Mouse (Mus musculus): ENCODE measurements around the gene Mxra8. TPM values are rescaled to one million over a fixed set of nuclear protein-coding genes. Genes with fewer than 3 reads are reported as not detected.

The Mxra8 gene
- polyA plus RNA-seq, 1 experiment from 2014 or later, result 91.5 TPM

DNA sequence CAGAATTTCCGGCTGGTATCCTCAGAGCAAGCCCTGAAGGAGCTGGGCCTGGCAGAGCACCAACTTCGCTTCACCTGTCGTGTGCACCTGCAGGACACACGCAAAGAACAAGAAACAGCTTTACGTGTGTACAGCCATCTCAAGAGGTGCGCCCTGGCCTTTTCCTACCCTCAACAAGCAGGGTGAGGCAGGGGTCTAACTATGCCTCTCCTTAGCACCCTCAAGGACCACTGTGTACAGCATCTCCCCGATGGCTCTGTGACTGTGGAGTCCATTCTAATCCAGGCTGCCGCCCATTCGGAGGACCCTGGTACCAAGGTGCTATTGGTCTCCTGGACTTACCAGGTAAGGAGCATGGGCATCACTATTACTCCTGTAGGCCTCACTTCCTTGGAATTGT lies 48.7 kb downstream of the Mxra8 start:
- Histone ChIP-seq H3K27me3 (ENCODE audit: control insufficient read depth, insufficient read depth, low read length) (no peaks in the 10 kb centered on the region), H3K27ac (ENCODE audit: low read length) (no peak overlapping the region), H3K9me3 (ENCODE audit: control insufficient read depth, low read depth, low read length) (no peaks in the 10 kb centered on the region), H3K4me3 (ENCODE audit: low read depth, low read length) (no peak overlapping the region), H3K9ac (replicated peaks; ENCODE audit: low read depth, low read length) (no peak overlapping the region), H3K4me1 (ENCODE audit: control insufficient read depth, insufficient read depth, low read length) (peaks cover 11% of the 10 kb centered on the region; the same call in 1 of the 2 replicates), H3K36me3 (ENCODE audit: control insufficient read depth, insufficient read depth, low read length) (peaks cover 50% of the 10 kb centered on the region), H3K4me2 (replicated peaks; ENCODE audit: low read depth, low read length) (no peak overlapping the region)
- WGBS, result 95% methylated on average over 9 of the region's 9 CpGs
- no peak for ATAC-seq (ENCODE audit: insufficient number of reproducible peaks, insufficient read depth, low FRiP score, low read depth)

DNA sequence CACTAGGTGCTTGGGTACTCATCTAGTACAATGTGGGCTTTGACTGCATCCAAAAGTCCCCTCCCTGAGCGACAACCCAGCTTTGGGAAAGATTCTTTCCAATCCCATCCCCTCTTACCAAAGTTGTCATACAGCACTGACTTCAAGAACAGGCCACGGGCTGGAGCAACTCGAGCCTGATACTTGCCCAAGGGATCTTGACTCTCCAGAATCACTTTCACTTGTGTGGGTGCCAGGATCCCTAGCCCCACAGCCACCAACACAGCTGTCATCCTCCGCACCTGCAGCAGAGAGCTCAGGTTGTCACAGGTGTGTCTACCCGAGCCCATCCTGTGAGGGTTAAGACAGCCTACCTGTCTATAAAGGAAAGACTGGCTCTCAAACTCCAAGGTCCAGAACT lies 49.8 kb downstream of the Mxra8 start:
- no peak for ATAC-seq (ENCODE audit: insufficient number of reproducible peaks, insufficient read depth, low FRiP score, low read depth)
- Histone ChIP-seq H3K9ac (replicated peaks; ENCODE audit: low read depth, low read length) (no peak overlapping the region), H3K27ac (ENCODE audit: low read length) (no peak overlapping the region), H3K36me3 (ENCODE audit: control insufficient read depth, insufficient read depth, low read length) (peaks cover 50% of the 10 kb centered on the region), H3K4me3 (ENCODE audit: low read depth, low read length) (no peak overlapping the region), H3K4me1 (ENCODE audit: control insufficient read depth, insufficient read depth, low read length) (peaks cover 21% of the 10 kb centered on the region), H3K9me3 (ENCODE audit: control insufficient read depth, low read depth, low read length) (no peaks in the 10 kb centered on the region), H3K4me2 (replicated peaks; ENCODE audit: low read depth, low read length) (no peak overlapping the region), H3K27me3 (ENCODE audit: control insufficient read depth, insufficient read depth, low read length) (no peaks in the 10 kb centered on the region)
- 84% methylated on average over 5 of the region's 5 CpGs for WGBS

DNA sequence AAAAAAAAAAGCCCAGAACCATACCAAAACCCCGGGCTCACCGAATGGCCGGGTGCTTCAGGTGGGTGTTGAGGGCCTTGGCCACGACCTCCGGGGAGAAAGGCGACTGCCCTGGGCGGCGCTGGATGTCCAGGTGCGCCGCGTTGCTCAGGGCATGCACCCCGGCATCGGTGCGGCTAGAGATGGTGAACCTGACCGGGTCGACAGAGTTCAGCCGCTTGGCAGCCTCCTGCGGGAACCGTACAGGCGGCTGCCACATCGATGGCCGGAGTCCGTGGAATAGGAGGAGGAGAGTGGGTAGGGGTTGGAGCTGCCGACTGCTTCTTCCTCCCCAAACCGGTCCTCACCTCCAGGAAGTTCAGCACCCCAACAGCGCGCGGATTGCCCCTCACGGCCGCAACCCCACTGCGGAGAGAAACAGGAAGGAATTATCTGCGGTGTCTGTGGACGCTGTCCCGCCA lies 51.6 kb downstream of the Mxra8 start:
- H3K9me3 ChIP-seq (ENCODE audit: control insufficient read depth, low read depth, low read length), result no peaks in the 10 kb centered on the region
- peak overlapping the region; percentile 91 for H3K4me2 ChIP-seq (replicated peaks; ENCODE audit: low read depth, low read length)
- H3K9ac ChIP-seq (replicated peaks; ENCODE audit: low read depth, low read length), result peak overlapping the region; percentile 71
- H3K27ac ChIP-seq (ENCODE audit: low read length), result peak overlapping the region; percentile 27; the same call in 1 of the 2 replicates
- ATAC-seq (ENCODE audit: insufficient number of reproducible peaks, insufficient read depth, low FRiP score, low read depth), result no peak
- under 1% methylated on average over 34 of the region's 34 CpGs for WGBS
- peak overlapping the region; percentile 88 for H3K4me3 ChIP-seq (ENCODE audit: low read depth, low read length)
- H3K4me1 ChIP-seq (ENCODE audit: control insufficient read depth, insufficient read depth, low read length), result peaks cover 31% of the 10 kb centered on the region
- peaks cover 38% of the 10 kb centered on the region for H3K36me3 ChIP-seq (ENCODE audit: control insufficient read depth, insufficient read depth, low read length)
- no peaks in the 10 kb centered on the region for H3K27me3 ChIP-seq (ENCODE audit: control insufficient read depth, insufficient read depth, low read length)

DNA sequence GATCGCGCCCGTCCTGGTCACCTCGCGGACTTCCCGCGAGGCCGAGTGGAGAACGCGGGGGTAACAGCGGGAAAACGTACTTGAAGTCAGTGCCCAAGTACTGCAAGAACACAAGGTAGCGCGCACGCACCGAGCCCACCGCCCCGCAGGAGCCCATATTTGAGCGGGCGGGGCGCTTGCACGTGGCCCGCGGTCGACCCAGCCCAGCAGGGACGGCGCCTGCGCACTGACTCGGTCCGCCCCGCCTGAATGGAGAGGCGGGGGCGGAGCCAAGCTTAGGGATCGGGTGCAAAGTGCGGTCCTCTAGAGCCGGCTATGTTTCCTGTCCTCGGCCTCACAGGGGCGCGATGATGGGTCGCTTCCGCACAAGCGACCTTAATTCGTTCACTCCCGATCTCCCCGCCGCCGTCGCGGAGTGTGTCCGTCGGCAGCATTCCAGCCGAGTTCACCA lies 52.1 kb downstream of the Mxra8 start, which contains the start of the genes Pusl1 and Acap3:
Pusl1 (minus strand) TSS at position 231 of the 451 bp plus-strand sequence.
Acap3 (plus strand) TSS at position 272 of the 451 bp plus-strand sequence.
- under 1% methylated on average over 52 of the region's 52 CpGs for WGBS
- peaks cover 33% of the 10 kb centered on the region for H3K36me3 ChIP-seq (ENCODE audit: control insufficient read depth, insufficient read depth, low read length)

DNA sequence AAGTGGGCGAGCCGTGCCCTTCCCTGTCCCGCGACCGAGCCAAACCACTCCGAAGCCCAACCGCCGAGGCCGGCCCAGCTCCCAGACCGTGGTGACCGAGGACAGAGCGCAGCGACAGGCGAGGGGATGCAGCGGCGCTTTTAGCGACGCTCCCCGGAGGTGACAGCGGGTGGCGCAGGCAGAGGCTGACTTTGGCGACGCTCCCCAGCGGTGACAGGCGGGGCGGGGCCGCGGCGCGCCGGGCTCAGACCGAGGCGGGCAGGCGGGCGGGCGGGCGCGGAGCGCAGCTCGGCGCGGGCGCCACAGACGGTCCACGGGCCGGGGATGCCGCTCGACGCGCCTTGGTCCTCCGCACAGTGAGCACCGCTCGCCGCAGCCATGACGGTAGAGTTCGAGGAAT lies 52.5 kb downstream of the Mxra8 start:
- Histone ChIP-seq H3K4me2 (replicated peaks; ENCODE audit: low read depth, low read length) (peak overlapping the region; percentile 91), H3K36me3 (ENCODE audit: control insufficient read depth, insufficient read depth, low read length) (peaks cover 32% of the 10 kb centered on the region), H3K9me3 (ENCODE audit: control insufficient read depth, low read depth, low read length) (no peaks in the 10 kb centered on the region), H3K9ac (replicated peaks; ENCODE audit: low read depth, low read length) (peak overlapping the region; percentile 71), H3K27ac (ENCODE audit: low read length) (peak overlapping the region; percentile 96), H3K4me1 (ENCODE audit: control insufficient read depth, insufficient read depth, low read length) (peaks cover 31% of the 10 kb centered on the region), H3K27me3 (ENCODE audit: control insufficient read depth, insufficient read depth, low read length) (no peaks in the 10 kb centered on the region), H3K4me3 (ENCODE audit: low read depth, low read length) (peak overlapping the region; percentile 88)
- ATAC-seq (ENCODE audit: insufficient number of reproducible peaks, insufficient read depth, low FRiP score, low read depth), result peak; percentile 89
- WGBS, result under 1% methylated on average over 27 of the region's 56 CpGs

More for the DNA sequence above, 52.1 kb downstream of the Mxra8 start, which contains the start of the genes Pusl1 and Acap3:
- Histone ChIP-seq H3K9ac (replicated peaks; ENCODE audit: low read depth, low read length) (peak within 1 kb of the TSS; percentile 71), H3K4me1 (ENCODE audit: control insufficient read depth, insufficient read depth, low read length) (peaks cover 31% of the 10 kb centered on the region), H3K4me3 (ENCODE audit: low read depth, low read length) (peak within 1 kb of the TSS; percentile 88), H3K9me3 (ENCODE audit: control insufficient read depth, low read depth, low read length) (no peaks in the 10 kb centered on the region), H3K27ac (ENCODE audit: low read length) (peak within 1 kb of the TSS; percentile 96), H3K4me2 (replicated peaks; ENCODE audit: low read depth, low read length) (peak within 1 kb of the TSS; percentile 91), H3K27me3 (ENCODE audit: control insufficient read depth, insufficient read depth, low read length) (no peaks in the 10 kb centered on the region)
- peak; percentile 85 for ATAC-seq (ENCODE audit: insufficient number of reproducible peaks, insufficient read depth, low FRiP score, low read depth)

DNA sequence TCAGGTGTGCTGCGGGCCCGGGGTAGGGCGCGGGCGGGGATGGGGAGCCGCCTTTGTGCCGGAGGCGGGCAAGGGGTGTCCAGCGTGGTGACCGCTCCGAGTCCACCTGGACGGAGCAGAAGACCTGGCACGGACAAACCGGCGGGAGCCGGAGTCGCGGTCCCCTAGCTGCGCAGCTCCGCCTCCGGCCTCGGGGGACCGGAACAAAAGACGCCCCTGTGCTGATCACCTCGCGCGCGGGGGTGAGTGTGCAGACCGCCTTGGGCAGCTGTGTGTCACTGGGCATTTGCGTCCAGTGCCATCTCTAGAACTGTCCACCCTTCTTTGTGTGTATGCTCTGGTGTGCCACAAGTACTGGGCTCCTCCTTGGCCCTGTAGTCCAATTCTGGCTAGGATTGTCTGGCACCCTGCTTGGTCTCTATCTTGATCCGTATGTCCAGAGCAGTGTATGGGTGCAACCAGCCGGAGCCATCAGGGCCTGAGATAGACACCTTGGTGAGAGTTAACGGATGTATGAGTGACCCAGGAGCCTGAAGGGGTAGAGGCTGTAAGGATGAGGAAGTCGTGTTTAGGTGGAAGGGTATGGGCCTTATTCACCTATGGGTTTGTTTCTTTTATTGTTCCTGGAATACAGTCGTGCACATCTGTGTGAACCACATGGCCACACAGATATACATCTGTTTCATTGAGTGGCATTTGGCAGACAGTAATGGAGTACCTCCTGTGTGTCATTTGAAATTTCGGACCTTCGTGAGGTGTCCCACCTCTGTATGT lies 53.1 kb downstream of the Mxra8 start:
- H3K36me3 ChIP-seq (ENCODE audit: control insufficient read depth, insufficient read depth, low read length), result peaks cover 27% of the 10 kb centered on the region
- peak overlapping the region; percentile 71 for H3K9ac ChIP-seq (replicated peaks; ENCODE audit: low read depth, low read length)
- peak overlapping the region; percentile 91 for H3K4me2 ChIP-seq (replicated peaks; ENCODE audit: low read depth, low read length)
- H3K4me3 ChIP-seq (ENCODE audit: low read depth, low read length), result peak overlapping the region; percentile 88
- ATAC-seq (ENCODE audit: insufficient number of reproducible peaks, insufficient read depth, low FRiP score, low read depth), result peak; percentile 12
- H3K9me3 ChIP-seq (ENCODE audit: control insufficient read depth, low read depth, low read length), result no peaks in the 10 kb centered on the region
- 4% methylated on average over 37 of the region's 37 CpGs for WGBS
- H3K27ac ChIP-seq (ENCODE audit: low read length), result peak overlapping the region; percentile 96
- H3K27me3 ChIP-seq (ENCODE audit: control insufficient read depth, insufficient read depth, low read length), result no peaks in the 10 kb centered on the region
- H3K4me1 ChIP-seq (ENCODE audit: control insufficient read depth, insufficient read depth, low read length), result peaks cover 31% of the 10 kb centered on the region

DNA sequence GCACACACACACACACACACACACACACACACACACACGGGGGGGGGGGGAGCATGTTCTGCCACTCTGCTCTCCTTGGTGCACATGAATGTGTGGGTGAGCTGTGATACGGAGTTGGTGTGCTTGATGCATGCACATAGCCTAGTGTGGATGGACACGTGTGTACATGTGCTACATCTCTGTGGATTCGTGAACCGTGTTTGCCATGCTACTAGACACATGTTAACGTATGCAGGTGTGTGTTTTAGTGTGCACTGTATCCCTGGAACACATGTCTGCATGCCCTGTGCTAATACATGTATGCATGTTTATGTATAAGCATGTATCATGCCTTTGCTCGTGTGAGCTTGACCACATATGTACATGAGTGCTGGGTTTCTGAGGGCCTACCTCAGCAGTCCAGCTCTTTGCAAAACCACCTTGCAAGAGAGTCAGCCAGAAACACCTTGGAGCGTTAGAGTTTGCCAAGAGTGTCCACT lies 53.8 kb downstream of the Mxra8 start:
- Histone ChIP-seq H3K36me3 (ENCODE audit: control insufficient read depth, insufficient read depth, low read length) (peaks cover 21% of the 10 kb centered on the region), H3K4me1 (ENCODE audit: control insufficient read depth, insufficient read depth, low read length) (peaks cover 31% of the 10 kb centered on the region), H3K4me2 (replicated peaks; ENCODE audit: low read depth, low read length) (peak overlapping the region; percentile 91), H3K9me3 (ENCODE audit: control insufficient read depth, low read depth, low read length) (no peaks in the 10 kb centered on the region), H3K27ac (ENCODE audit: low read length) (no peak overlapping the region), H3K9ac (replicated peaks; ENCODE audit: low read depth, low read length) (peak overlapping the region; percentile 71; the same call in 1 of the 2 replicates), H3K27me3 (ENCODE audit: control insufficient read depth, insufficient read depth, low read length) (no peaks in the 10 kb centered on the region), H3K4me3 (ENCODE audit: low read depth, low read length) (peak overlapping the region; percentile 88)
- ATAC-seq (ENCODE audit: insufficient number of reproducible peaks, insufficient read depth, low FRiP score, low read depth), result no peak
- 73% methylated on average over 8 of the region's 8 CpGs for WGBS

Measured in stomach, embryonic 14.5 days (tissue).